Mouse (Mus musculus): ENCODE measurements at regions not wholly inside any gene's neighbourhood (a gene's known extent, or its start where the extent isn't known, plus 50 kb on each side); places are given as distances from the start of the nearest gene placed in this dataset.

DNA sequence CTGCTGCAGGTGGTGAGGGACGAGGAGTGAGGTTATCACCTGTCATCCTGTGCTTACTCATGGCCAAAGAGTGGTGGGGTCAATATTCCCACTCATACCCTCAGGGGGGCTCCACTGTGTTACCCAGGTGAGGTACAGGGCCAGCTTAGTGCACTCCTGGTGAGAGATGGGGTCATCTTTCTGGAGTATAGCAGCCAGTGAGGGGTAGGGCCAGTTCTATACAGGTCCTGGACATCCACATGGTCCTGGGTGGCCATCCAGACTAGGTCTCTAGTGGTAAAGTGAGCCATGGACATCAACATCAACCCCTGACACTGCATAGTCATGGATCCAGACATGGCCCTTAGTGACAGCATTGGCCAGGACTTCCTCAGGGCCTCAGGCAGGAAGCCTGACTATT lies 169.0 kb downstream of the Otol1 start:
- no peak for TF ChIP-seq CTCF (IDR thresholded peaks at IDR 0.05; ENCODE audit: borderline replicate concordance, extremely low read depth, insufficient read depth, insufficient read length)
- TF ChIP-seq POLR2A (IDR thresholded peaks at IDR 0.05; ENCODE audit: borderline replicate concordance, extremely low read depth, insufficient read depth, insufficient read length, poor library complexity, severe bottlenecking): no peak
